Comparison of ENCODE assay signal across 1 mouse cellular context in genomic region chr9:106469317-106469716, GRCm38 (mm10).
TF ChIP-seq lines count a peak whose summit lies in the region.

No protein-coding gene starts in this region.

TF ChIP-seq in MEL, 35 proteins besides CTCF, POLR2A, EP300 and RAD21 (continued from another document):
- TF ChIP-seq POLR2AphosphoS5 (IDR thresholded peaks at IDR 0.05; ENCODE audit: borderline replicate concordance, low read depth, low read length): no peak
- TF ChIP-seq NRF1 (IDR thresholded peaks at IDR 0.05; ENCODE audit: insufficient read depth, low read depth, low read length, poor library complexity, severe bottlenecking): no peak
- no peak for TF ChIP-seq RCOR1 (IDR thresholded peaks at IDR 0.05; ENCODE audit: low read depth, low read length)
- TF ChIP-seq MYB (IDR thresholded peaks at IDR 0.05; ENCODE audit: low read depth, low read length): no peak
- no peak for TF ChIP-seq ELF1 (IDR thresholded peaks at IDR 0.05; ENCODE audit: low read depth, low read length)
- no peak for TF ChIP-seq TAL1 (IDR thresholded peaks at IDR 0.05; ENCODE audit: low read length)
- no peak for TF ChIP-seq USF1 (IDR thresholded peaks at IDR 0.05; ENCODE audit: low read depth, low read length)
- no peak for TF ChIP-seq ZKSCAN1 (IDR thresholded peaks at IDR 0.05; ENCODE audit: low read depth, low read length)
- TF ChIP-seq TBP (IDR thresholded peaks at IDR 0.05; ENCODE audit: low read depth, low read length): no peak
- TF ChIP-seq NELFE (IDR thresholded peaks at IDR 0.05; ENCODE audit: low read depth, low read length): no peak
